9 mouse cellular contexts compared by ENCODE assay signal in genomic region chr17:49563830-49564470, GRCm38 (mm10). TPM values are rescaled to one million over a fixed set of nuclear protein-coding genes. Genes with fewer than 3 reads are reported as not detected.
DNase-seq lines count a peak whose midpoint lies in the region; ATAC-seq lines count a peak whose summit lies in the region.
"Had no signal": no experiment of that assay in that cellular context is flagged by ENCODE, and none has a peak within 500 bp of the region (broad histone marks: within the 10 kb centered on the region; RNA-seq: fewer than 3 reads in every experiment).

Daam2 (minus strand) TSS chr17:49564343.

- WGBS in forebrain, embryonic 12.5 days = 4% methylated on average over 38 of the region's 38 CpGs
- 1% methylated on average over 38 of the region's 38 CpGs for WGBS in heart, embryonic 15.5 days
- WGBS in liver, embryonic 13.5 days (ENCODE audit: insufficient replicate concordance) = 5% methylated on average over 38 of the region's 38 CpGs
- WGBS in neural tube, embryonic 15.5 days = 3% methylated on average over 38 of the region's 38 CpGs

- peaks cover 18% of the 10 kb centered on the region for H3K4me1 ChIP-seq in forebrain, embryonic 12.5 days
- H3K4me1 ChIP-seq in heart, embryonic 15.5 days (replicated peaks) = peaks cover 21% of the 10 kb centered on the region
- H3K4me1 ChIP-seq in liver, embryonic 13.5 days (replicated peaks) = no peaks in the 10 kb centered on the region
- H3K4me1 ChIP-seq in neural tube, embryonic 15.5 days = peaks cover 21% of the 10 kb centered on the region

- peak; percentile 92 for ATAC-seq in forebrain, embryonic 12.5 days (ENCODE audit: low FRiP score)
- ATAC-seq in heart, embryonic 15.5 days (replicated peaks; ENCODE audit: insufficient number of reproducible peaks, insufficient read depth, low FRiP score, low read depth) = peak; percentile 86
- no peak for ATAC-seq in liver, embryonic 13.5 days (ENCODE audit: low read depth)
- ATAC-seq in neural tube, embryonic 15.5 days (ENCODE audit: low FRiP score) = peak; percentile 92

- peak; percentile 68 for DNase-seq in layer of hippocampus, adult 11-12 months (ENCODE audit: low spot score)
- no peak for DNase-seq in layer of hippocampus, adult 9-10 months (ENCODE audit: low spot score)
- DNase-seq in kidney, postnatal 14 days = peak; percentile 88
- DNase-seq in liver, embryonic 13.5 days = no peak
- DNase-seq in urinary bladder, postnatal 36 days (ENCODE audit: low spot score in 2 of 2) = peak; percentile 40 to 71

- H3K36me3 ChIP-seq in forebrain, embryonic 12.5 days (replicated peaks) = no peaks in the 10 kb centered on the region
- no peaks in the 10 kb centered on the region for H3K36me3 ChIP-seq in heart, embryonic 15.5 days
- H3K36me3 ChIP-seq in liver, embryonic 13.5 days = no peaks in the 10 kb centered on the region
- H3K36me3 ChIP-seq in neural tube, embryonic 15.5 days = no peaks in the 10 kb centered on the region

- peak within 1 kb of the TSS; percentile 68 for H3K4me2 ChIP-seq in forebrain, embryonic 12.5 days
- peak within 1 kb of the TSS; percentile 84 for H3K4me2 ChIP-seq in heart, embryonic 15.5 days
- H3K4me2 ChIP-seq in liver, embryonic 13.5 days = peak within 1 kb of the TSS; percentile 30
- peak within 1 kb of the TSS; percentile 63 for H3K4me2 ChIP-seq in neural tube, embryonic 15.5 days

- H3K27ac ChIP-seq in forebrain, embryonic 12.5 days = no peak within 1 kb of the TSS
- peak within 1 kb of the TSS; percentile 92 for H3K27ac ChIP-seq in heart, embryonic 15.5 days
- H3K27ac ChIP-seq in liver, embryonic 13.5 days = no peak within 1 kb of the TSS; the same call in 1 of the 2 replicates
- H3K27ac ChIP-seq in neural tube, embryonic 15.5 days (replicated peaks) = peak within 1 kb of the TSS; percentile 34
- H3K27ac ChIP-seq: macrophage had no signal

- H3K9me3 ChIP-seq in forebrain, embryonic 12.5 days = no peaks in the 10 kb centered on the region
- no peaks in the 10 kb centered on the region for H3K9me3 ChIP-seq in heart, embryonic 15.5 days (replicated peaks)
- H3K9me3 ChIP-seq in liver, embryonic 13.5 days (replicated peaks) = no peaks in the 10 kb centered on the region
- H3K9me3 ChIP-seq in neural tube, embryonic 15.5 days (replicated peaks) = no peaks in the 10 kb centered on the region

- H3K4me3 ChIP-seq in forebrain, embryonic 12.5 days (replicated peaks) = peak within 1 kb of the TSS; percentile 45
- H3K4me3 ChIP-seq in heart, embryonic 15.5 days = peak within 1 kb of the TSS; percentile 71
- H3K4me3 ChIP-seq in liver, embryonic 13.5 days (replicated peaks) = peak within 1 kb of the TSS; percentile 26
- peak within 1 kb of the TSS; percentile 42 for H3K4me3 ChIP-seq in neural tube, embryonic 15.5 days (replicated peaks)

- peak within 1 kb of the TSS; percentile 61 for H3K9ac ChIP-seq in forebrain, embryonic 12.5 days
- H3K9ac ChIP-seq in heart, embryonic 15.5 days = peak within 1 kb of the TSS; percentile 66
- no peak within 1 kb of the TSS for H3K9ac ChIP-seq in liver, embryonic 13.5 days
- peak within 1 kb of the TSS; percentile 28 for H3K9ac ChIP-seq in neural tube, embryonic 15.5 days (replicated peaks)

- peaks cover 29% of the 10 kb centered on the region for H3K27me3 ChIP-seq in forebrain, embryonic 12.5 days
- H3K27me3 ChIP-seq in heart, embryonic 15.5 days = peaks cover 5% of the 10 kb centered on the region; the same call in 1 of the 2 replicates
- H3K27me3 ChIP-seq in liver, embryonic 13.5 days = peaks cover 44% of the 10 kb centered on the region
- H3K27me3 ChIP-seq in neural tube, embryonic 15.5 days (replicated peaks) = no peaks in the 10 kb centered on the region; the same call in 1 of the 2 replicates

RNA-seq across cellular contexts. Expression of gene Daam2, which starts in this region (rescaled TPM):
- 1.5 and 2.0 TPM in 2 replicates for polyA plus RNA-seq in forebrain, embryonic 12.5 days (2016; fragmentation: Nextera tagmentation; extraction: Ambion mirVana)
- polyA plus RNA-seq in heart, embryonic 15.5 days (2015; fragmentation: Nextera tagmentation; extraction: Ambion mirVana) = 3.9 and 5.3 TPM in 2 replicates
- polyA plus RNA-seq in liver, embryonic 13.5 days (2015; fragmentation: Nextera tagmentation; extraction: Ambion mirVana) = 0.30 and 0.49 TPM in 2 replicates
- 4.0 and 4.8 TPM in 2 replicates for polyA plus RNA-seq in neural tube, embryonic 15.5 days (2015; fragmentation: Nextera tagmentation; extraction: Ambion mirVana)

Comparison
In these comparisons a context has a peak if more than half of its experiments do, and no peak if none do; other contexts are left out.
1. DNase-seq: peak in layer of hippocampus, adult 11-12 months (single experiment), kidney, postnatal 14 days (single experiment) and urinary bladder, postnatal 36 days (2 of 2); none in layer of hippocampus, adult 9-10 months (single experiment) and liver, embryonic 13.5 days (single experiment).
2. H3K27ac ChIP-seq: peak in heart, embryonic 15.5 days (single experiment) and neural tube, embryonic 15.5 days (single experiment); none in forebrain, embryonic 12.5 days (single experiment) and liver, embryonic 13.5 days (single experiment).
3. H3K4me2 ChIP-seq: peak in every context shown above with its lines; median percentile 84 in heart, embryonic 15.5 days; 68 in forebrain, embryonic 12.5 days; 63 in neural tube, embryonic 15.5 days; 30 in liver, embryonic 13.5 days.
4. Peak in every context shown above with its lines, with median percentiles within 50 percentile points of each other: H3K4me3 ChIP-seq.